Mouse (Mus musculus) hindbrain, embryonic 13.5 days (tissue): ENCODE measurements at regions not wholly inside any gene's neighbourhood (a gene's known extent, or its start where the extent isn't known, plus 50 kb on each side); places are given as distances from the start of the nearest gene placed in this dataset.
A peak's percentile ranks its signal among the peaks of the same experiment; 100 is the strongest.

Experiments
- ATAC-seq: fragments of 200-750 bp; cut with Nextera tagmentation; 2 replicates; pipeline ENCODE4 v1.8.0; 2017; ENCODE audit warnings: moderate TSS enrichment; ENCODE audit not compliant: low FRiP score
- H3K27ac ChIP-seq: fragments of 300-500 bp; sonication (generic); 2 replicates; pipeline ENCODE4 v1.5.1; 2015; ENCODE audit warnings: inconsistent platforms, mild to moderate bottlenecking, moderate library complexity
- H3K27me3 ChIP-seq: fragments of 300-500 bp; sonication (generic); 2 replicates; pipeline ENCODE4 v1.6.1; 2015; ENCODE audit warnings: mild to moderate bottlenecking, inconsistent platforms
- H3K36me3 ChIP-seq: fragments of 300-500 bp; sonication (generic); 2 replicates; pipeline ENCODE4 v1.6.1; 2015; ENCODE audit warnings: mild to moderate bottlenecking, inconsistent platforms
- H3K4me1 ChIP-seq: fragments of 300-500 bp; sonication (generic); replicated peaks from 2 replicates; pipeline ENCODE4 v1.6.1; 2015; ENCODE audit warnings: inconsistent platforms
- H3K4me2 ChIP-seq: fragments of 300-500 bp; sonication (generic); 2 replicates; pipeline ENCODE4 v1.6.1; 2015; ENCODE audit warnings: inconsistent platforms, mild to moderate bottlenecking, moderate library complexity
- H3K4me3 ChIP-seq: fragments of 300-500 bp; sonication (generic); 2 replicates; pipeline ENCODE4 v1.5.1; 2015; ENCODE audit warnings: mild to moderate bottlenecking, inconsistent platforms
- H3K9ac ChIP-seq: fragments of 300-500 bp; sonication (generic); 2 replicates; pipeline ENCODE4 v1.6.1; 2015; ENCODE audit warnings: mild to moderate bottlenecking, inconsistent platforms
- H3K9me3 ChIP-seq: fragments of 300-500 bp; sonication (generic); 2 replicates; pipeline ENCODE4 v1.6.1; 2016; ENCODE audit warnings: inconsistent platforms
- WGBS: fragments of 180-500 bp; shearing (Covaris S2); methylation state at CpG from one replicate; pipeline ENCODE4 v1.1.7; 2015; 5-methylcytosine and 5-hydroxymethylcytosine counted together

- Histone ChIP-seq H3K27ac (no peak overlapping the region), H3K36me3 (no peaks in the 10 kb centered on the region), H3K27me3 (peaks cover 1% of the 10 kb centered on the region; the same call in 1 of the 2 replicates), H3K4me3 (no peak overlapping the region), H3K4me1 (no peaks in the 10 kb centered on the region), H3K4me2 (no peak overlapping the region), H3K9ac (no peak overlapping the region), H3K9me3 (no peaks in the 10 kb centered on the region)
- ATAC-seq: no peak
- WGBS: 96% methylated on average over 2 of the region's 2 CpGs
Observed at GRCm38 (mm10) chr1:91715791-91716190, 85.5 kb upstream of the Twist2 start.

- Histone ChIP-seq H3K27ac (no peak overlapping the region), H3K4me1 (no peaks in the 10 kb centered on the region), H3K36me3 (no peaks in the 10 kb centered on the region), H3K4me3 (no peak overlapping the region), H3K4me2 (no peak overlapping the region), H3K9ac (no peak overlapping the region), H3K9me3 (no peaks in the 10 kb centered on the region), H3K27me3 (no peaks in the 10 kb centered on the region)
- no peak for ATAC-seq
- 92% methylated on average over 2 of the region's 2 CpGs for WGBS
Observed at GRCm38 (mm10) chr1:91716836-91717235, 84.4 kb upstream of the Twist2 start.

- no peak overlapping the region for H3K9ac ChIP-seq
- H3K9me3 ChIP-seq: no peaks in the 10 kb centered on the region
- H3K27me3 ChIP-seq: no peaks in the 10 kb centered on the region
- ATAC-seq: no peak
- 84% methylated on average over 8 of the region's 8 CpGs for whole genome bisulfite sequencing
- H3K4me1 ChIP-seq: no peaks in the 10 kb centered on the region
- H3K4me2 ChIP-seq: no peak overlapping the region
- no peak overlapping the region for H3K4me3 ChIP-seq
- H3K27ac ChIP-seq: no peak overlapping the region
- no peaks in the 10 kb centered on the region for H3K36me3 ChIP-seq
Observed at GRCm38 (mm10) chr1:91717961-91718360, 83.3 kb upstream of the Twist2 start.

GRCm38 (mm10) chr1:91729246-91729645 lies 72.0 kb upstream of the Twist2 start:
- no peaks in the 10 kb centered on the region for H3K36me3 ChIP-seq
- no peaks in the 10 kb centered on the region for H3K9me3 ChIP-seq
- no peak for ATAC-seq
- no peak overlapping the region for H3K9ac ChIP-seq
- peaks cover 14% of the 10 kb centered on the region for H3K4me1 ChIP-seq
- no peak overlapping the region for H3K27ac ChIP-seq
- H3K4me2 ChIP-seq: no peak overlapping the region
- WGBS: 51% methylated on average over 11 of the region's 11 CpGs
- peaks cover 51% of the 10 kb centered on the region for H3K27me3 ChIP-seq
- H3K4me3 ChIP-seq: no peak overlapping the region

GRCm38 (mm10) chr1:91730281-91730680 lies 71.0 kb upstream of the Twist2 start:
- H3K27ac ChIP-seq: no peak overlapping the region
- peaks cover 60% of the 10 kb centered on the region for H3K27me3 ChIP-seq
- 77% methylated on average over 2 of the region's 2 CpGs for WGBS

GRCm38 (mm10) chr1:91731703-91732102 lies 69.6 kb upstream of the Twist2 start:
- Histone ChIP-seq H3K9ac (no peak overlapping the region), H3K4me1 (peaks cover 14% of the 10 kb centered on the region), H3K36me3 (no peaks in the 10 kb centered on the region), H3K4me3 (no peak overlapping the region), H3K27me3 (peaks cover 70% of the 10 kb centered on the region), H3K4me2 (no peak overlapping the region), H3K9me3 (no peaks in the 10 kb centered on the region), H3K27ac (no peak overlapping the region)
- ATAC-seq: no peak
- 67% methylated on average over 13 of the region's 13 CpGs for WGBS

More at GRCm38 (mm10) chr1:91730281-91730680, 71.0 kb upstream of the Twist2 start:
- Histone ChIP-seq H3K9ac (no peak overlapping the region), H3K36me3 (no peaks in the 10 kb centered on the region), H3K9me3 (no peaks in the 10 kb centered on the region), H3K4me2 (no peak overlapping the region), H3K4me3 (no peak overlapping the region), H3K4me1 (peaks cover 14% of the 10 kb centered on the region)
- ATAC-seq: no peak

- ATAC-seq: peak; percentile 52; the same call in 1 of the 2 replicates
Observed at GRCm38 (mm10) chr1:91732461-91732861, 68.8 kb upstream of the Twist2 start.

GRCm38 (mm10) chr1:91734731-91735130 lies 66.5 kb upstream of the Twist2 start:
- Histone ChIP-seq H3K4me3 (no peak overlapping the region), H3K27ac (no peak overlapping the region), H3K36me3 (no peaks in the 10 kb centered on the region), H3K4me1 (peaks cover 14% of the 10 kb centered on the region), H3K4me2 (no peak overlapping the region), H3K9me3 (no peaks in the 10 kb centered on the region), H3K27me3 (peaks cover 63% of the 10 kb centered on the region), H3K9ac (no peak overlapping the region)
- ATAC-seq: no peak
- WGBS: 93% methylated on average over 2 of the region's 2 CpGs

More at GRCm38 (mm10) chr1:91732461-91732861, 68.8 kb upstream of the Twist2 start:
- peak overlapping the region; percentile 25; the same call in 1 of the 2 replicates for H3K4me2 ChIP-seq
- H3K36me3 ChIP-seq: no peaks in the 10 kb centered on the region
- H3K9ac ChIP-seq: no peak overlapping the region
- peaks cover 70% of the 10 kb centered on the region for H3K27me3 ChIP-seq
- no peak overlapping the region for H3K4me3 ChIP-seq
- no peak overlapping the region for H3K27ac ChIP-seq
- H3K4me1 ChIP-seq: peaks cover 14% of the 10 kb centered on the region
- WGBS: 29% methylated on average over 12 of the region's 12 CpGs
- no peaks in the 10 kb centered on the region for H3K9me3 ChIP-seq

GRCm38 (mm10) chr1:91735436-91735835 lies 65.8 kb upstream of the Twist2 start:
- no peak overlapping the region for H3K27ac ChIP-seq
- H3K4me2 ChIP-seq: no peak overlapping the region
- no peak overlapping the region for H3K4me3 ChIP-seq
- H3K9ac ChIP-seq: no peak overlapping the region
- ATAC-seq: no peak
- peaks cover 14% of the 10 kb centered on the region for H3K4me1 ChIP-seq
- H3K9me3 ChIP-seq: no peaks in the 10 kb centered on the region
- WGBS: 82% methylated on average over 5 of the region's 5 CpGs
- H3K27me3 ChIP-seq: peaks cover 56% of the 10 kb centered on the region
- H3K36me3 ChIP-seq: no peaks in the 10 kb centered on the region

GRCm38 (mm10) chr1:91740661-91741060 lies 60.6 kb upstream of the Twist2 start:
- no peaks in the 10 kb centered on the region for H3K9me3 ChIP-seq
- H3K4me2 ChIP-seq: no peak overlapping the region
- no peak overlapping the region for H3K9ac ChIP-seq
- H3K27ac ChIP-seq: no peak overlapping the region
- H3K4me3 ChIP-seq: no peak overlapping the region
- no peaks in the 10 kb centered on the region for H3K36me3 ChIP-seq
- H3K4me1 ChIP-seq: no peaks in the 10 kb centered on the region
- peaks cover 35% of the 10 kb centered on the region for H3K27me3 ChIP-seq
- 95% methylated on average over 8 of the region's 8 CpGs for WGBS
- ATAC-seq: no peak

GRCm38 (mm10) chr1:91742031-91742430 lies 59.2 kb upstream of the Twist2 start:
- H3K27me3 ChIP-seq: peaks cover 34% of the 10 kb centered on the region
- no peaks in the 10 kb centered on the region for H3K9me3 ChIP-seq
- WGBS: 94% methylated on average over 7 of the region's 7 CpGs
- no peaks in the 10 kb centered on the region for H3K36me3 ChIP-seq
- ATAC-seq: no peak
- no peak overlapping the region for H3K4me2 ChIP-seq
- H3K27ac ChIP-seq: no peak overlapping the region
- no peaks in the 10 kb centered on the region for H3K4me1 ChIP-seq
- H3K9ac ChIP-seq: no peak overlapping the region
- no peak overlapping the region for H3K4me3 ChIP-seq

GRCm38 (mm10) chr1:91742914-91743313 lies 58.3 kb upstream of the Twist2 start:
- Histone ChIP-seq H3K4me1 (peaks cover 4% of the 10 kb centered on the region; the same call in 1 of the 2 replicates), H3K27me3 (peaks cover 35% of the 10 kb centered on the region), H3K27ac (no peak overlapping the region), H3K9ac (no peak overlapping the region), H3K4me3 (no peak overlapping the region), H3K9me3 (no peaks in the 10 kb centered on the region), H3K36me3 (no peaks in the 10 kb centered on the region), H3K4me2 (no peak overlapping the region)
- ATAC-seq: no peak
- WGBS: 62% methylated on average over 3 of the region's 3 CpGs

- WGBS: 97% methylated on average over 3 of the region's 3 CpGs
- Histone ChIP-seq H3K4me1 (peaks cover 4% of the 10 kb centered on the region; the same call in 1 of the 2 replicates), H3K4me2 (no peak overlapping the region), H3K9me3 (no peaks in the 10 kb centered on the region), H3K4me3 (no peak overlapping the region), H3K36me3 (no peaks in the 10 kb centered on the region), H3K9ac (no peak overlapping the region), H3K27me3 (peaks cover 35% of the 10 kb centered on the region), H3K27ac (no peak overlapping the region)
- no peak for ATAC-seq
Observed at GRCm38 (mm10) chr1:91744076-91744475, 57.2 kb upstream of the Twist2 start.
